18 mouse cellular contexts compared by ENCODE assay signal in genomic region chr6:7313496-7313895, GRCm38 (mm10).
"Had no signal": no experiment of that assay in that cellular context is flagged by ENCODE, and none has a peak within 500 bp of the region (broad histone marks: within the 10 kb centered on the region; RNA-seq: fewer than 3 reads in every experiment).

No protein-coding gene starts in this region.

- H3K36me3 ChIP-seq: limb, embryonic 12.5 days; limb, embryonic 15.5 days; midbrain, embryonic 12.5 days; midbrain, embryonic 15.5 days; neural tube, embryonic 12.5 days; neural tube, embryonic 15.5 days had no signal

- H3K27me3 ChIP-seq: limb, embryonic 12.5 days; limb, embryonic 15.5 days; midbrain, embryonic 12.5 days; midbrain, embryonic 15.5 days; neural tube, embryonic 12.5 days; neural tube, embryonic 15.5 days had no signal

- DNase-seq: layer of hippocampus, postnatal 36 days; left cerebral cortex, postnatal 4 days; liver, postnatal 0 days; lung, embryonic 14.5 days; right cerebral cortex, adult 18-20 months; right cerebral cortex, postnatal 25 days; thymus, adult 18-20 months had no signal

- H3K4me2 ChIP-seq: limb, embryonic 12.5 days; limb, embryonic 15.5 days; liver, embryonic 11.5 days; lung, embryonic 14.5 days; midbrain, embryonic 12.5 days; midbrain, embryonic 15.5 days; neural tube, embryonic 12.5 days; neural tube, embryonic 15.5 days had no signal

- H3K9ac ChIP-seq: limb, embryonic 12.5 days; limb, embryonic 15.5 days; liver, embryonic 14.5 days; liver, postnatal 0 days; lung, embryonic 14.5 days; midbrain, embryonic 12.5 days; midbrain, embryonic 15.5 days; neural tube, embryonic 12.5 days; neural tube, embryonic 15.5 days had no signal

- ATAC-seq: intestine, postnatal 0 days; liver, postnatal 0 days; lung, postnatal 0 days; midbrain, embryonic 15.5 days had no signal

- H3K9me3 ChIP-seq: limb, embryonic 12.5 days; limb, embryonic 15.5 days; midbrain, embryonic 12.5 days; midbrain, embryonic 15.5 days; neural tube, embryonic 12.5 days; neural tube, embryonic 15.5 days had no signal

- H3K27ac ChIP-seq: limb, embryonic 12.5 days; limb, embryonic 15.5 days; liver, embryonic 14.5 days; macrophage; midbrain, embryonic 12.5 days; midbrain, embryonic 15.5 days; neural tube, embryonic 12.5 days; neural tube, embryonic 15.5 days had no signal

- H3K4me1 ChIP-seq: limb, embryonic 12.5 days; limb, embryonic 15.5 days; midbrain, embryonic 12.5 days; midbrain, embryonic 15.5 days; neural tube, embryonic 12.5 days; neural tube, embryonic 15.5 days had no signal

- H3K4me3 ChIP-seq: limb, embryonic 12.5 days; limb, embryonic 15.5 days; midbrain, embryonic 12.5 days; midbrain, embryonic 15.5 days; neural tube, embryonic 12.5 days; neural tube, embryonic 15.5 days had no signal
